Comparison of ENCODE assay signal across 17 mouse cellular contexts in the genomic region with DNA sequence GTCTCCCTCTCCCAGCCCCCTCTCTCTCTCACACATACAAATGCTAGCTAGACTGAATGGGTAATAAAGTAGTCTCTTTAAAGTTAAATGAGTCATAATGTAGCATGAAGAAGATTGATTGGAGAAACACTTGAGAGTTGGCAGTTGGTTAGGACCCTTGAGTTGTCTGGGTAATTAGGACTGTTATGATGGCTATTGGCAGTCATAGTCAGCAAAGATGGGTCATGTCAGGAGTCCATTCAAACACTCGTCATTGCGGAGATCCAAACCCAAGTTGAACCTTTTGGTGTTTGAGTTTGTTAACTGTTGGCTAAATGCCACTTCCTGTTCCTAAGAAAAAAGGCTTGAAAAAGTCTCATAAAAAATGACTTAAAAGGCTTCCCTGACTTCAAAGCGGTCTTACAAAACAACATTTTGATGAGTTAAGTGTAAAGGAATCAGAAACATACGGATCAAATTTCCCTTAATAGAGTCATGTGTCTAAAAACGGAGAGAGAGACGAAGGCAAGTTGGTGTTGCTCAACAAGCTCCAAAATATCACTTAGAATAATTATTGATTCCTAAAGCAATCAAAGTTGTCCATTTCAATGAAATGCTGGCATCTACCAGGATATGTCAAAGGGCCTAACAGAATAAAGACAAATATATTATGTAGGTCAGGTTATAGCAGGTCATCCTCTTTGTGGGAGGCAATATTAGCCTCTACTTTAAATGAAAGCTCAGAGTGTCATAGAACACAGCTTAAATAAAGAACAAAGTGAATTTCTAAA.
DNase-seq lines count a peak whose midpoint lies in the region; ATAC-seq and TF ChIP-seq lines count a peak whose summit lies in the region.
"Had no signal": no experiment of that assay in that cellular context is flagged by ENCODE, and none has a peak within 500 bp of the region (broad histone marks: within the 10 kb centered on the region; RNA-seq: fewer than 3 reads in every experiment).

No protein-coding gene starts in this region.

- no peak for TF ChIP-seq CTCF in liver, adult 2 months (IDR thresholded peaks at IDR 0.05; ENCODE audit: low read depth, low read length)

- no peak overlapping the region for H3K4me2 ChIP-seq in liver, embryonic 11.5 days
- H3K4me2 ChIP-seq in embryonic facial prominence, embryonic 14.5 days (ENCODE audit: low read depth, low read length) = no peak overlapping the region
- H3K4me2 ChIP-seq in lung, embryonic 16.5 days (ENCODE audit: low read depth, low read length) = no peak overlapping the region
- H3K4me2 ChIP-seq: forebrain, embryonic 13.5 days; liver, embryonic 13.5 days; neural tube, embryonic 13.5 days had no signal

- no peak overlapping the region for H3K27ac ChIP-seq in liver, adult 2 months (replicated peaks; ENCODE audit: insufficient read depth, low read depth, low read length)
- no peak overlapping the region for H3K27ac ChIP-seq in liver, embryonic 11.5 days (ENCODE audit: low read depth, low read length)
- H3K27ac ChIP-seq in embryonic facial prominence, embryonic 14.5 days (replicated peaks; ENCODE audit: low read depth, low read length) = no peak overlapping the region
- no peak overlapping the region for H3K27ac ChIP-seq in lung, embryonic 16.5 days (ENCODE audit: low read length)
- H3K27ac ChIP-seq: forebrain, embryonic 13.5 days; left cerebral cortex, adult 2 months; liver, embryonic 13.5 days; neural tube, embryonic 13.5 days had no signal

- DNase-seq in embryo, embryonic 11 days = peak; percentile 22
- no peak for DNase-seq in embryo, embryonic 9.5 days (ENCODE audit: extremely low spot score)
- DNase-seq in liver, adult 2 months (ENCODE audit: extremely low read depth, low read depth, low spot score) = peak; percentile 95
- DNase-seq in liver, embryonic 11.5 days (ENCODE audit: low spot score) = no peak
- DNase-seq in embryonic facial prominence, embryonic 14.5 days (ENCODE audit: low spot score) = peak; percentile 57
- DNase-seq in layer of hippocampus, postnatal 36 days = no peak
- no peak for DNase-seq in heart, postnatal 36 days
- DNase-seq: cerebellum, adult 8-10 months; liver, embryonic 13.5 days; right cerebral cortex, adult 18-20 months had no signal

- H3K9me3 ChIP-seq in liver, embryonic 11.5 days (ENCODE audit: control insufficient read depth, low read length) = no peaks in the 10 kb centered on the region
- no peaks in the 10 kb centered on the region for H3K9me3 ChIP-seq in embryonic facial prominence, embryonic 14.5 days (ENCODE audit: control insufficient read depth, low read length)
- H3K9me3 ChIP-seq in lung, embryonic 16.5 days (ENCODE audit: control insufficient read depth, low read length) = no peaks in the 10 kb centered on the region
- H3K9me3 ChIP-seq: forebrain, embryonic 13.5 days; liver, embryonic 13.5 days; neural tube, embryonic 13.5 days had no signal

- H3K4me3 ChIP-seq in liver, adult 2 months (ENCODE audit: insufficient read depth, low read depth, low read length) = no peak overlapping the region
- no peak overlapping the region for H3K4me3 ChIP-seq in liver, embryonic 11.5 days (ENCODE audit: low read depth, low read length)
- no peak overlapping the region for H3K4me3 ChIP-seq in embryonic facial prominence, embryonic 14.5 days (ENCODE audit: low read depth, low read length)
- H3K4me3 ChIP-seq in lung, embryonic 16.5 days (ENCODE audit: low read length) = no peak overlapping the region
- H3K4me3 ChIP-seq: forebrain, embryonic 13.5 days; left cerebral cortex, adult 2 months; liver, embryonic 13.5 days; megakaryocyte, embryonic 14.5 days; neural tube, embryonic 13.5 days had no signal

- intact Hi-C loops in heart, postnatal 36 days (cut with DNase I) = loop anchor here (10.0 kb wide), 1 partner anchor 255 kb away; no protein-coding TSS in a partner anchor

- 14% methylated on average over 6 of the region's 6 CpGs for WGBS in liver, adult 2 months
- WGBS in liver, embryonic 11.5 days = 73% methylated on average over 6 of the region's 6 CpGs
- WGBS in embryonic facial prominence, embryonic 14.5 days = 29% methylated on average over 6 of the region's 6 CpGs
- 24% methylated on average over 6 of the region's 6 CpGs for WGBS in lung, embryonic 16.5 days

- TF ChIP-seq POLR2A in liver, adult 2 months (IDR thresholded peaks at IDR 0.05; ENCODE audit: extremely low read depth, insufficient read depth, low read length) = no peak

- ATAC-seq in liver, embryonic 11.5 days (replicated peaks; ENCODE audit: low FRiP score) = no peak
- no peak for ATAC-seq in embryonic facial prominence, embryonic 14.5 days (ENCODE audit: low read depth)
- ATAC-seq in lung, embryonic 16.5 days (ENCODE audit: low read depth) = peak; percentile 92
- ATAC-seq: forebrain, embryonic 13.5 days; inflammation-experienced regulatory T-cells, adult 6 months; Patski had no signal

- no peaks in the 10 kb centered on the region for H3K79me2 ChIP-seq in liver, adult 2 months (ENCODE audit: control insufficient read depth, insufficient read depth, low read length)

- no peak overlapping the region for H3K9ac ChIP-seq in liver, adult 2 months (ENCODE audit: low read depth, low read length)
- no peak overlapping the region for H3K9ac ChIP-seq in liver, embryonic 11.5 days (ENCODE audit: low read depth, low read length)
- no peak overlapping the region for H3K9ac ChIP-seq in embryonic facial prominence, embryonic 14.5 days (ENCODE audit: low read depth, low read length)
- no peak overlapping the region for H3K9ac ChIP-seq in lung, embryonic 16.5 days (ENCODE audit: low read length)
- H3K9ac ChIP-seq: forebrain, embryonic 13.5 days; liver, embryonic 13.5 days; neural tube, embryonic 13.5 days had no signal

- peaks cover 13% of the 10 kb centered on the region; the same call in 1 of the 2 replicates for H3K4me1 ChIP-seq in liver, adult 2 months (ENCODE audit: control insufficient read depth, insufficient read depth, low read length)
- no peaks in the 10 kb centered on the region for H3K4me1 ChIP-seq in liver, embryonic 11.5 days (replicated peaks; ENCODE audit: control insufficient read depth, insufficient read depth, low read length)
- H3K4me1 ChIP-seq in embryonic facial prominence, embryonic 14.5 days (ENCODE audit: control insufficient read depth, insufficient read depth, low read length) = no peaks in the 10 kb centered on the region
- H3K4me1 ChIP-seq in lung, embryonic 16.5 days (replicated peaks; ENCODE audit: control insufficient read depth, insufficient read depth, low read length) = peaks cover 4% of the 10 kb centered on the region; the same call in 1 of the 2 replicates
- H3K4me1 ChIP-seq: forebrain, embryonic 13.5 days; liver, embryonic 13.5 days; megakaryocyte, embryonic 14.5 days had no signal

- no peaks in the 10 kb centered on the region for H3K27me3 ChIP-seq in liver, adult 2 months (ENCODE audit: control insufficient read depth, insufficient read depth, low read length)
- no peaks in the 10 kb centered on the region for H3K27me3 ChIP-seq in liver, embryonic 11.5 days (replicated peaks; ENCODE audit: control insufficient read depth, insufficient read depth, low read length)
- H3K27me3 ChIP-seq in embryonic facial prominence, embryonic 14.5 days (replicated peaks; ENCODE audit: control insufficient read depth, insufficient read depth, low read length) = no peaks in the 10 kb centered on the region
- no peaks in the 10 kb centered on the region for H3K27me3 ChIP-seq in lung, embryonic 16.5 days (ENCODE audit: control insufficient read depth, insufficient read depth, low read depth, low read length)
- H3K27me3 ChIP-seq: forebrain, embryonic 13.5 days; liver, embryonic 13.5 days; megakaryocyte, embryonic 14.5 days; neural tube, embryonic 13.5 days; Patski had no signal

- H3K36me3 ChIP-seq in liver, adult 2 months (ENCODE audit: control insufficient read depth, insufficient read depth, low read length) = no peaks in the 10 kb centered on the region
- no peaks in the 10 kb centered on the region for H3K36me3 ChIP-seq in liver, embryonic 11.5 days (ENCODE audit: control insufficient read depth, insufficient read depth, low read length)
- no peaks in the 10 kb centered on the region for H3K36me3 ChIP-seq in embryonic facial prominence, embryonic 14.5 days (ENCODE audit: control insufficient read depth, insufficient read depth, low read length)
- H3K36me3 ChIP-seq in lung, embryonic 16.5 days (ENCODE audit: control insufficient read depth, insufficient read depth, low read length) = no peaks in the 10 kb centered on the region
- H3K36me3 ChIP-seq: liver, embryonic 13.5 days; neural tube, embryonic 13.5 days had no signal

Comparison
In these comparisons a context has a peak if more than half of its experiments do, and no peak if none do; other contexts are left out.
1. DNase-seq: peak in embryo, embryonic 11 days (single experiment), liver, adult 2 months (single experiment) and embryonic facial prominence, embryonic 14.5 days (single experiment); none in embryo, embryonic 9.5 days (single experiment), liver, embryonic 11.5 days (single experiment), layer of hippocampus, postnatal 36 days (0 of 2) and heart, postnatal 36 days (0 of 2).